Mouse (Mus musculus) adipocyte (in vitro differentiated cells): ENCODE measurements at regions not wholly inside any gene's neighbourhood (a gene's known extent, or its start where the extent isn't known, plus 50 kb on each side); places are given as distances from the start of the nearest gene placed in this dataset.

Source experiments
- DNase-seq: peaks from one replicate; pipeline ENCODE4 v3.0.0-alpha.2; 2016; ENCODE audit warnings: low spot score

- peak; percentile 1 for DNase-seq
Observed at GRCm38 (mm10) chrX:132506990-132507389, 1181.8 kb downstream of the Pcdh19 start.
